Mouse (Mus musculus): ENCODE results near the gene Gm4707. TPM values are rescaled to one million over a fixed set of nuclear protein-coding genes. Genes with fewer than 3 reads are reported as not detected.
"Not testable (repeated sequence)": the region's sequence is repeated elsewhere in the genome, so short reads cannot be mapped to it uniquely, and the experiment has no call there.

The Gm4707 gene
- polyA plus RNA-seq, 1 experiment from 2014 or later, result 5.3 TPM

DNA sequence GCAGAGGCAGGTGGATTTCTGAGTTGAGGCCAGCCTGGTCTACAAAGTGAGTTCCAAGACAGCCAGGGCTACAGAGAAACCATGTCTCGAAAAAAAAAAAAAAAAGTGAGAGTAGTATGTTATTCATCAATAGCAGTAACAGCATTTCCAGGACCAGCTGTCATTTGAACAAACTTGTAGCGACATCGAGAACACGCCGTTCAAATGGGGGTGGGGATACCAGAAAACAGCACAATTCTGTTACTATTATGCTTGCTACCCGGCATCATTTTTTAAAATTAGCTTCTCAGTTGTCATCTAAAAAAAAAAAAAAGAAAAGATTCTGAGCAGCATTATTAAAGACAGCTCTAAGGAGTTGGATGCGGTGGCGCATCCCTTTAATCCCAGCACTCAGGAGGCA, 17.8 kb upstream of the Gm4707 start:
- Histone ChIP-seq H3K4me1 (peaks cover 12% of the 10 kb centered on the region), H3K27ac (replicated peaks) (no peak overlapping the region), H3K4me2 (replicated peaks) (no peak overlapping the region), H3K4me3 (no peak overlapping the region), H3K9ac (replicated peaks) (no peak overlapping the region), H3K36me3 (no peaks in the 10 kb centered on the region), H3K27me3 (no peaks in the 10 kb centered on the region), H3K9me3 (no peaks in the 10 kb centered on the region)
- 92% methylated on average over 8 of the region's 8 CpGs for WGBS
- no peak for ATAC-seq (ENCODE audit: low FRiP score, low read depth)

DNA sequence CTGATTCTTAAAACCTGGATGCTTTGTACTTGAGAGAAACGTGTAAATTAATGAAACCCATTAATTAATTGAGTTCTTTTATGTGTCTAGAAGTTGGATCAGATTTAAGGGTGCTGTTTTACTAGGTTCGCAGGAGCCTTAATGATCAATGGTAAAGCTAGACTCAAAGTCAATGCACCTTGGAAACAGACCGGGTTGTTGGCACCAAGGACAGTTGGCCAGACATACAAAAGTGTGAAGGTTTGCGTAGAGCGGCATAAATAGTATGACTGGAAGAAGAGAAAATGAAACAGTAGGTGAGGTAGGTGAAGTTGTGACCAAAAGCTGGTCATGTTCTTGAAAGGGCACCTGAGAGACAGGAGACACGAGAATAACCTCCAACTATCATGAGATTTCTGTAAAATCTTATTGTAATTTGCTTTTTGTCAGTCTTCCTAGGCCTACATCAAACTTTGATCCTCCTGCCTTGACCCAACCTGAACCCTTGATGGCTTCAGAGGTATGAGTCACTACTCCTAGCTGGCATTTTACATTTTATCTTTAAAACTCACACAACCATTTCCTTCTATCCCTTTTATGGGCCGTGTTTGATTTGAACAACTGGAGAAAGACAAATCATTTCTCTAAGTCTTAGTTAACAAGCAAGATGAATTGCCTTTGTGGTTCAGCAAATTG, 16.8 kb upstream of the Gm4707 start:
- 80% methylated on average over 7 of the region's 7 CpGs for WGBS
- H3K27me3 ChIP-seq, result no peaks in the 10 kb centered on the region
- no peak overlapping the region for H3K9ac ChIP-seq (replicated peaks)
- no peaks in the 10 kb centered on the region for H3K9me3 ChIP-seq
- peak overlapping the region; percentile 89 for H3K4me3 ChIP-seq
- H3K36me3 ChIP-seq, result no peaks in the 10 kb centered on the region
- ATAC-seq (ENCODE audit: low FRiP score, low read depth), result no peak
- peaks cover 12% of the 10 kb centered on the region for H3K4me1 ChIP-seq
- peak overlapping the region; percentile 92 for H3K4me2 ChIP-seq (replicated peaks)
- no peak overlapping the region for H3K27ac ChIP-seq (replicated peaks)

DNA sequence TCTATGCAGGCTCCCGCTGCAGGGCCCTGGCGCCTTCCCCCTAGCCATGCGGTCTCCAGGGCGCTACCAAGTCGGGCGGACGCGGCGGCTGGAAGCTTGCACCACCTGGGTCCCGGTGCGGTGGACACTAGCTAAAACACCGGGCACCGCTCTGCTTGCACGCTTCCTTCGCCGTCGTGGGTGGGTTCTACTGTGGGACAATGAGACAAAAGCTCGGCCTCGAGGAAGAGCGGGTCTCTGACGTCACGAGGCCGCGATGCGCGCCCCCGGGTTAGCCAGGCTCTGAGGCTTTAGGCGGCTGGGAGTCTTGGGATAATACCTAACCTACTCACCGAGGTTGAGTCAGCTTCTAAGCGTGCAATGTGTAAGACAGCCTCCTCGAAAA, 16.0 kb upstream of the Gm4707 start:
- WGBS, result 1% methylated on average over 28 of the region's 31 CpGs
- no peaks in the 10 kb centered on the region for H3K27me3 ChIP-seq
- peaks cover 12% of the 10 kb centered on the region for H3K4me1 ChIP-seq
- peak overlapping the region; percentile 92 for H3K4me2 ChIP-seq (replicated peaks)
- H3K4me3 ChIP-seq, result peak overlapping the region; percentile 89
- H3K27ac ChIP-seq (replicated peaks), result peak overlapping the region; percentile 98
- no peaks in the 10 kb centered on the region for H3K36me3 ChIP-seq
- H3K9ac ChIP-seq (replicated peaks), result peak overlapping the region; percentile 84
- ATAC-seq (ENCODE audit: low FRiP score, low read depth), result no peak; the same call in 1 of the 2 replicates
- no peaks in the 10 kb centered on the region for H3K9me3 ChIP-seq

DNA sequence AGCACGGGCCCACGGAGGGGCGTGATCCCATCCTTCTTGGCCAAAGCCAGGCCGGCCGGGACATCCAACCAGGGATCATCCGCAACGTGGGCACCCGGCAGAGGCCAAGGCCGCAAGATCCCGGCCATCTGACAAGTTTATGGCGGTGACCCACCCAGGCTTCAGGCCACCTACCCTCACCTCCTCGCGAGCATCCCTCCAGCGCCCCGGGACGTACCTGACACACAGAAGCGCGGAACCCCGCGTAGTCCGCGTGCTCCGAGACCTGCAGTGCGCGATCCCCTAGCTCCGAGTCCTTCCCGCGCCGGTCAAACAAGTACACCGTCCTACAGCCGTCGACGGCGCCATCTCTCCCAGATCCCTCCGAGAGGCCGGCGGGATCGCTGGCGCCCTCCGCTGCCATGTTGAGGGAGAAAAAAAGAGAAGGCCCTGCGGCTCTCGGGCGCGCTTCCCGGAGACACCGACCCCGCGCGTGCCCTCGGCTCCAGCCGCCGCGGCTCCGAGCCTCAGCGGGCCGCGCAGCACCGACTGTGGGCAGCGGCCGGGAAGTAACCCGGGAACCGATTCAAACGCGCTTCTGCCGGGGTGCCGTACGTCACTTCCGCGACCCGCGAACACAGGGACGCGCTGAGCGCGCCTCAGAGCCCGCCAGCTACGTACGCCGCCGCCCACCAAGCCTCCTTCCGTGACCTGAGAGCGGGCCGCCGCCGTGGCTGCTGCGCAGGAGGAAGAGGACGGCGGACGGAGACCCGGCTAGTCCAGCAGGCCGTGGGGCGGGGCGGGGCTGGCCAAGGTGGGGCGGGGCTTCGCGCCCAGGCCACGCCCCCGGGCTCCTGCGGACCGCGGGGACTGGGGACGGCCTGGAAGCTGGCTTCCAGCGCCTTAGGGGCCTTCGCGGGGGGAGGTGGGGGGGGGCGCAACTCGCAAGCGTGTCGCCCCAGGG, 15.3 kb upstream of the Gm4707 start, which contains the start of gene Smchd1:
Gene Smchd1 (minus strand): TSS at position 582 of the 943 bp plus-strand sequence.
- under 1% methylated on average over 86 of the region's 109 CpGs for WGBS
- no peaks in the 10 kb centered on the region for H3K36me3 ChIP-seq
- peaks cover 9% of the 10 kb centered on the region for H3K4me1 ChIP-seq

GRCm38 (mm10) chr17:71474128-71474527, 14.4 kb upstream of the Gm4707 start:
- H3K36me3 ChIP-seq, result no peaks in the 10 kb centered on the region
- peaks cover 9% of the 10 kb centered on the region for H3K4me1 ChIP-seq
- H3K9me3 ChIP-seq, result no peaks in the 10 kb centered on the region
- H3K4me3 ChIP-seq, result peak overlapping the region; percentile 89
- peak overlapping the region; percentile 92 for H3K4me2 ChIP-seq (replicated peaks)
- H3K27me3 ChIP-seq, result no peaks in the 10 kb centered on the region
- no peak for ATAC-seq (ENCODE audit: low FRiP score, low read depth)
- 17% methylated on average over 8 of the region's 8 CpGs for WGBS
- peak overlapping the region; percentile 84 for H3K9ac ChIP-seq (replicated peaks)
- no peak overlapping the region for H3K27ac ChIP-seq (replicated peaks)

More for the DNA sequence above, 15.3 kb upstream of the Gm4707 start, which contains the start of gene Smchd1:
- no peaks in the 10 kb centered on the region for H3K9me3 ChIP-seq
- H3K9ac ChIP-seq (replicated peaks), result peak within 1 kb of the TSS; percentile 84
- peak within 1 kb of the TSS; percentile 92 for H3K4me2 ChIP-seq (replicated peaks)
- H3K27me3 ChIP-seq, result no peaks in the 10 kb centered on the region
- peak within 1 kb of the TSS; percentile 89 for H3K4me3 ChIP-seq
- peak within 1 kb of the TSS; percentile 98 for H3K27ac ChIP-seq (replicated peaks)
- peak; percentile 96 for ATAC-seq (ENCODE audit: low FRiP score, low read depth)

DNA sequence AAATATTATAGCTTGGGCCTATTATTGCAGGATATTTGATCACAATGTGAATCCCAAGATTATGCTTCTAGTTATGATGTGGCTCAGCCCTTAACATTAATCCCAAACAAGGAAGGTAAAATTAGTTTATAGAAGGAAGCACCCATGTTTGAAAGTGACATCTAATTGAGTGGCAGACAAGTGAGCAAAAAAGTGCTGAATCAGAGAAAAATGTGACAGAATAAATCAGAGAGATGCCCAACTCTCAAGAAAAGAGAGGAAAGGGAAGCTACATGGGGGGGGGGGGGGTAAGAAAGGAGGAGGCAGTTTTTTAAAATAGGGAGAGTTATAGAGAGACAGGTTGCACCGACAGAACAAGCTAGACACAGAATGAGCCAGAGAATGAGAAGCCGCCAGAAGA, 11.5 kb upstream of the Gm4707 start:
- H3K9ac ChIP-seq (replicated peaks), result no peak overlapping the region
- no peaks in the 10 kb centered on the region for H3K27me3 ChIP-seq
- H3K9me3 ChIP-seq, result no peaks in the 10 kb centered on the region
- WGBS, result 86% methylated on average over 2 of the region's 2 CpGs
- H3K4me3 ChIP-seq, result no peak overlapping the region
- peaks cover 9% of the 10 kb centered on the region for H3K4me1 ChIP-seq
- ATAC-seq (ENCODE audit: low FRiP score, low read depth), result no peak
- no peak overlapping the region for H3K4me2 ChIP-seq (replicated peaks)
- H3K27ac ChIP-seq (replicated peaks), result no peak overlapping the region
- H3K36me3 ChIP-seq, result no peaks in the 10 kb centered on the region

GRCm38 (mm10) chr17:71460312-71460711, 594 bp upstream of the Gm4707 start:
- H3K9ac ChIP-seq (replicated peaks), result no peak overlapping the region
- H3K4me1 ChIP-seq, result no peaks in the 10 kb centered on the region
- no peaks in the 10 kb centered on the region for H3K27me3 ChIP-seq
- ATAC-seq (ENCODE audit: low FRiP score, low read depth), result no peak
- no peak overlapping the region for H3K4me3 ChIP-seq
- 90% methylated on average over 3 of the region's 3 CpGs for WGBS
- no peak overlapping the region for H3K4me2 ChIP-seq (replicated peaks)
- H3K9me3 ChIP-seq, result no peaks in the 10 kb centered on the region
- H3K36me3 ChIP-seq, result peaks cover 43% of the 10 kb centered on the region
- no peak overlapping the region for H3K27ac ChIP-seq (replicated peaks)

DNA sequence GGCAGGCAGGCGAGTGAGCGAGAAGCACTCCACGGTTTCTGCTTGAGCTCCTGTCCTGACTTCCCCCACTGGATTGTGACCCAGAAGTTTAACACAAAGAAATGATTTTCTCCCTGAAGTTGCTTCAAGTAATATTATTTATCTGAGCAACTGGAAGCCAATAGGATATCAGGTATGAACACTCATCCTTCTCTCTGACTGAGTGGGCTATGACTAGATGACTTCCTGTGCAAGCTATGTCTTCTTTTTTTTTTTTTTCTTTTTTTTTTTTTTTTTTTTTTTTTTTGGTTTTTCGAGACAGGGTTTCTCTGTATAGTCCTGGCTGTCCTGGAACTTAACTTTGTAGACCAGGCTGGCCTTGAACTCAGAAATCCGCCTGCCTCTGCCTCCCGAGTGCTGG, 2.4 kb downstream of the Gm4707 start:
- 86% methylated on average over 6 of the region's 6 CpGs for WGBS
- not testable (repeated sequence) for ATAC-seq (ENCODE audit: low FRiP score, low read depth); H3K9ac ChIP-seq (replicated peaks)

DNA sequence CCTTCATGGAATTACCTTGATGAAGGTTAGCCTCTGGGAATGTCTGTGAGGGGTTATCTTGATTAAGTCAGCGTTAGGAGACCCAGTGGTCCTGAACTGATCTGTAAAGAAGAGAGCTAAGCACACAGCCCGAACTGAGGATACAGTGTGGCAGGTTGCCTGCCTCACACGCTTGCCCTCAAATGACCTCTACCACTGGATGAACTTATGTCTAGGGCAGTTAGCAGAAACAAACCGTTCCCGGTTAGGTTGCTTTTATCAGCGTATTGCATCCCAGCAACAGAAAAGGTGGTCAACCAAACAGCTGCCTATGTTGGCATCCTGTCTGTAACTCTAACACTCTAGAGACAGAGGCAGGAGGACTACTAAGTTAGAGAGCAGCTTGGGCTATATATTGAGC, 14.5 kb downstream of the Gm4707 start:
- H3K9me3 ChIP-seq, result 0 out of 2 replicates have a peak, but pooled peaks cover 3% of the 10 kb centered on the region
- H3K27ac ChIP-seq (replicated peaks), result no peak overlapping the region
- no peak overlapping the region for H3K9ac ChIP-seq (replicated peaks)
- no peak overlapping the region for H3K4me3 ChIP-seq
- H3K4me2 ChIP-seq (replicated peaks), result no peak overlapping the region
- no peaks in the 10 kb centered on the region for H3K4me1 ChIP-seq
- WGBS, result 95% methylated on average over 6 of the region's 6 CpGs
- no peaks in the 10 kb centered on the region for H3K27me3 ChIP-seq
- peaks cover 22% of the 10 kb centered on the region for H3K36me3 ChIP-seq
- no peak for ATAC-seq (ENCODE audit: low FRiP score, low read depth)

More for the DNA sequence above, 2.4 kb downstream of the Gm4707 start:
- H3K27me3 ChIP-seq; H3K4me1 ChIP-seq; H3K4me3 ChIP-seq; H3K9me3 ChIP-seq; H3K4me2 ChIP-seq (replicated peaks); H3K27ac ChIP-seq (replicated peaks): not testable (repeated sequence)
- peaks cover 48% of the 10 kb centered on the region for H3K36me3 ChIP-seq

DNA sequence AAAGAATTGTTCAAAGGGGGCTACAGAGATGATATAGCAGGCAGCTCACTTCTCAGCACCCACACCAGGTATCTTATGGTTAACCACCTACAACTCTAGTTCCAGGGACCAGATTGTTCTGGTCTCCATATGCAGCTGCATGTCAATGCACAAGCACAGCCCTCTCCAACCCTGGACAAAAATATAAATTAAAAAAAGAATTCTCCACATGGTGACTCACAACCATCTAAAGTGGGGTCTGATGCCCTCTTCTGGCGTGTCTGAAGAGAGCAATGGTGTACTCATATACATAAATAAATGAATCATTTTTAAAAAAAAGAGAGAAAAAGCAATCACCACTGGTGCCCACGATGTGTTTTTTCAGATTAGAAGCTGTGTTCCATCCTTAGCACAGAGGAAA, 15.0 kb downstream of the Gm4707 start:
- no peak overlapping the region for H3K9ac ChIP-seq (replicated peaks)
- no peak overlapping the region for H3K4me2 ChIP-seq (replicated peaks)
- no peak overlapping the region for H3K27ac ChIP-seq (replicated peaks)
- H3K4me3 ChIP-seq, result no peak overlapping the region
- no peak for ATAC-seq (ENCODE audit: low FRiP score, low read depth)
- H3K36me3 ChIP-seq, result peaks cover 23% of the 10 kb centered on the region
- H3K27me3 ChIP-seq, result no peaks in the 10 kb centered on the region
- 90% methylated on average over 2 of the region's 2 CpGs for WGBS
- 0 out of 2 replicates have a peak, but pooled peaks cover 3% of the 10 kb centered on the region for H3K9me3 ChIP-seq
- no peaks in the 10 kb centered on the region for H3K4me1 ChIP-seq

DNA sequence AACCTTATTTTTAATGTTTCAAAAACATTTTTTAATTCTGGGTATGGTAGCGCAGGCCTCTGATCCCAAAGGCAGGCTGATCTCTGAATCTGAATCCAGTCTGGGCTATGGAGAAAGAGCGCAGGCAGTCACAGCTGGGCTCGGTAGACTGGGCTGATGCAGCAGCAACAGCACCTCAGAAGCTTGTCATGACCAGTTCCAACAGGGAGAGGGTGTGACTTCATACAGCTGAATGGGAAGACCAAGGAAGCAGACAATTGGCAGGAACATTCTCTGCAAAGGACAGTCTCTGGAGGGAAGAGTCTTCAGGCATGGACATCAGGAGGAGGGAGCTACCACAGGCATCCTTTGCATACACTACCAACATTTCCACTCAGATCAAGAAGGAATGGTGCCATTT, 15.6 kb downstream of the Gm4707 start:
- Histone ChIP-seq H3K27me3 (no peaks in the 10 kb centered on the region), H3K4me2 (replicated peaks) (no peak overlapping the region), H3K9ac (replicated peaks) (no peak overlapping the region), H3K4me3 (no peak overlapping the region), H3K36me3 (peaks cover 27% of the 10 kb centered on the region), H3K9me3 (0 out of 2 replicates have a peak, but pooled peaks cover 3% of the 10 kb centered on the region), H3K4me1 (no peaks in the 10 kb centered on the region), H3K27ac (replicated peaks) (no peak overlapping the region)
- 91% methylated on average over 3 of the region's 3 CpGs for WGBS
- ATAC-seq (ENCODE audit: low FRiP score, low read depth), result no peak

DNA sequence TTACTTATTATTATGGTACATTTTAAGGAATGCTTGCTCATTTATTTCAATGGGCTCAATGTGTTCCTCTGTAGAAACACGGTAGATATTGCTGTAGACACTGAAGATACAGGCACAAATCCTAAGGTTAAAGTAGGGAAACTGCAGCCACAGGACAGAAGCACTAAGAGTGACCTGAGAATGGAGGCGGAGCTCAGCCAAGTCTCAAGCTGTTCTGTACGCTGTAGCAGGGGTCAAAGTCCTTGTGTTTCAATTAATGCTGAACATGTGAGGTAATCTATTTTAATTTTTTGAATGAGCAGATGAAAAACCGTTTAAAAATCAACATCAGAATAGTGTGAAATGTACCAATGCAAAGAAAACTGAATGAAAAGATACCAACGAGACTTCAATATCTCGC, 16.4 kb downstream of the Gm4707 start:
- 0 out of 2 replicates have a peak, but pooled peaks cover 3% of the 10 kb centered on the region for H3K9me3 ChIP-seq
- 93% methylated on average over 6 of the region's 6 CpGs for WGBS

More for the DNA sequence above, 16.4 kb downstream of the Gm4707 start:
- H3K36me3 ChIP-seq, result peaks cover 27% of the 10 kb centered on the region
- H3K9ac ChIP-seq (replicated peaks), result no peak overlapping the region
- H3K4me2 ChIP-seq (replicated peaks), result no peak overlapping the region
- H3K4me3 ChIP-seq, result no peak overlapping the region
- no peaks in the 10 kb centered on the region for H3K27me3 ChIP-seq
- ATAC-seq (ENCODE audit: low FRiP score, low read depth), result no peak
- H3K4me1 ChIP-seq, result no peaks in the 10 kb centered on the region
- no peak overlapping the region for H3K27ac ChIP-seq (replicated peaks)

Measured in midbrain, embryonic 12.5 days (tissue).